Mouse (Mus musculus): ENCODE measurements around the gene Ntpcr. TPM values are rescaled to one million over a fixed set of nuclear protein-coding genes. Genes with fewer than 3 reads are reported as not detected.

Gene Ntpcr
- polyA plus RNA-seq, 1 experiment from 2014 or later, result 34.8 TPM

- H3K36me3 ChIP-seq (ENCODE audit: control insufficient read depth, insufficient read depth, low read length), result no peaks in the 10 kb centered on the region
- H3K4me2 ChIP-seq (ENCODE audit: low read length), result no peak overlapping the region
- 74% methylated on average over 7 of the region's 7 CpGs for WGBS
- H3K4me3 ChIP-seq (ENCODE audit: low read depth, low read length), result no peak overlapping the region
- DNase-seq (ENCODE audit: low spot score), result no peak
- H3K27ac ChIP-seq (ENCODE audit: low read depth), result no peak overlapping the region
- no peak for ATAC-seq (replicated peaks; ENCODE audit: low FRiP score, low TSS enrichment, low read depth)
- no peaks in the 10 kb centered on the region for H3K4me1 ChIP-seq (replicated peaks; ENCODE audit: control insufficient read depth, insufficient read depth, low read length)
- no peaks in the 10 kb centered on the region for H3K27me3 ChIP-seq (replicated peaks; ENCODE audit: control insufficient read depth, insufficient read depth, low read length)
- H3K9ac ChIP-seq (ENCODE audit: low read length), result no peak overlapping the region
- H3K9me3 ChIP-seq (ENCODE audit: control insufficient read depth, low read length), result no peaks in the 10 kb centered on the region
Observed at GRCm38 (mm10) chr8:125773281-125773803, 43.6 kb downstream of the Ntpcr start.

- Histone ChIP-seq H3K9me3 (ENCODE audit: control insufficient read depth, low read length) (no peaks in the 10 kb centered on the region), H3K4me1 (replicated peaks; ENCODE audit: control insufficient read depth, insufficient read depth, low read length) (no peaks in the 10 kb centered on the region), H3K36me3 (ENCODE audit: control insufficient read depth, insufficient read depth, low read length) (no peaks in the 10 kb centered on the region), H3K4me2 (ENCODE audit: low read length) (no peak overlapping the region), H3K9ac (ENCODE audit: low read length) (no peak overlapping the region), H3K4me3 (ENCODE audit: low read depth, low read length) (no peak overlapping the region), H3K27me3 (replicated peaks; ENCODE audit: control insufficient read depth, insufficient read depth, low read length) (no peaks in the 10 kb centered on the region), H3K27ac (ENCODE audit: low read depth) (no peak overlapping the region)
- DNase-seq (ENCODE audit: low spot score) (no peak), ATAC-seq (replicated peaks; ENCODE audit: low FRiP score, low TSS enrichment, low read depth) (no peak)
- 59% methylated on average over 3 of the region's 3 CpGs for WGBS
Observed at GRCm38 (mm10) chr8:125775031-125775430, 45.3 kb downstream of the Ntpcr start.

GRCm38 (mm10) chr8:125776314-125776713 lies 46.6 kb downstream of the Ntpcr start:
- H3K9me3 ChIP-seq (ENCODE audit: control insufficient read depth, low read length), result no peaks in the 10 kb centered on the region
- H3K9ac ChIP-seq (ENCODE audit: low read length), result no peak overlapping the region
- H3K4me1 ChIP-seq (replicated peaks; ENCODE audit: control insufficient read depth, insufficient read depth, low read length), result no peaks in the 10 kb centered on the region
- 92% methylated on average over 3 of the region's 3 CpGs for WGBS
- ATAC-seq (replicated peaks; ENCODE audit: low FRiP score, low TSS enrichment, low read depth) (no peak), DNase-seq (ENCODE audit: low spot score) (no peak)
- H3K27me3 ChIP-seq (replicated peaks; ENCODE audit: control insufficient read depth, insufficient read depth, low read length), result no peaks in the 10 kb centered on the region
- H3K4me2 ChIP-seq (ENCODE audit: low read length), result no peak overlapping the region
- H3K4me3 ChIP-seq (ENCODE audit: low read depth, low read length), result no peak overlapping the region
- no peaks in the 10 kb centered on the region for H3K36me3 ChIP-seq (ENCODE audit: control insufficient read depth, insufficient read depth, low read length)
- H3K27ac ChIP-seq (ENCODE audit: low read depth), result no peak overlapping the region

- no peak overlapping the region for H3K27ac ChIP-seq (ENCODE audit: low read depth)
- DNase-seq (ENCODE audit: low spot score), result no peak
- H3K4me1 ChIP-seq (replicated peaks; ENCODE audit: control insufficient read depth, insufficient read depth, low read length), result no peaks in the 10 kb centered on the region
- no peak overlapping the region for H3K4me3 ChIP-seq (ENCODE audit: low read depth, low read length)
- H3K9ac ChIP-seq (ENCODE audit: low read length), result no peak overlapping the region
- WGBS, result 54% methylated on average over 6 of the region's 6 CpGs
- no peaks in the 10 kb centered on the region for H3K27me3 ChIP-seq (replicated peaks; ENCODE audit: control insufficient read depth, insufficient read depth, low read length)
- H3K36me3 ChIP-seq (ENCODE audit: control insufficient read depth, insufficient read depth, low read length), result no peaks in the 10 kb centered on the region
- no peak for ATAC-seq (replicated peaks; ENCODE audit: low FRiP score, low TSS enrichment, low read depth)
- no peaks in the 10 kb centered on the region for H3K9me3 ChIP-seq (ENCODE audit: control insufficient read depth, low read length)
- H3K4me2 ChIP-seq (ENCODE audit: low read length), result no peak overlapping the region
Observed at GRCm38 (mm10) chr8:125776800-125777199, 47.0 kb downstream of the Ntpcr start.

GRCm38 (mm10) chr8:125777478-125778164 lies 47.9 kb downstream of the Ntpcr start:
- no peak for DNase-seq (ENCODE audit: low spot score)
- Histone ChIP-seq H3K27ac (ENCODE audit: low read depth) (no peak overlapping the region), H3K4me1 (replicated peaks; ENCODE audit: control insufficient read depth, insufficient read depth, low read length) (no peaks in the 10 kb centered on the region), H3K4me2 (ENCODE audit: low read length) (no peak overlapping the region), H3K27me3 (replicated peaks; ENCODE audit: control insufficient read depth, insufficient read depth, low read length) (no peaks in the 10 kb centered on the region), H3K9ac (ENCODE audit: low read length) (no peak overlapping the region), H3K9me3 (ENCODE audit: control insufficient read depth, low read length) (no peaks in the 10 kb centered on the region), H3K36me3 (ENCODE audit: control insufficient read depth, insufficient read depth, low read length) (no peaks in the 10 kb centered on the region), H3K4me3 (ENCODE audit: low read depth, low read length) (no peak overlapping the region)
- ATAC-seq (replicated peaks; ENCODE audit: low FRiP score, low TSS enrichment, low read depth), result no peak
- 55% methylated on average over 12 of the region's 12 CpGs for WGBS

GRCm38 (mm10) chr8:125778919-125779318 lies 49.2 kb downstream of the Ntpcr start:
- no peaks in the 10 kb centered on the region for H3K27me3 ChIP-seq (replicated peaks; ENCODE audit: control insufficient read depth, insufficient read depth, low read length)
- H3K27ac ChIP-seq (ENCODE audit: low read depth), result no peak overlapping the region
- no peaks in the 10 kb centered on the region for H3K36me3 ChIP-seq (ENCODE audit: control insufficient read depth, insufficient read depth, low read length)
- H3K4me1 ChIP-seq (replicated peaks; ENCODE audit: control insufficient read depth, insufficient read depth, low read length), result no peaks in the 10 kb centered on the region
- ATAC-seq (replicated peaks; ENCODE audit: low FRiP score, low TSS enrichment, low read depth) (no peak), DNase-seq (ENCODE audit: low spot score) (no peak)
- no peak overlapping the region for H3K4me3 ChIP-seq (ENCODE audit: low read depth, low read length)
- no peaks in the 10 kb centered on the region for H3K9me3 ChIP-seq (ENCODE audit: control insufficient read depth, low read length)
- no peak overlapping the region for H3K4me2 ChIP-seq (ENCODE audit: low read length)
- H3K9ac ChIP-seq (ENCODE audit: low read length), result no peak overlapping the region
- 90% methylated on average over 5 of the region's 5 CpGs for WGBS

GRCm38 (mm10) chr8:125779656-125780055 lies 49.9 kb downstream of the Ntpcr start:
- WGBS, result 47% methylated on average over 8 of the region's 8 CpGs
- Histone ChIP-seq H3K9me3 (ENCODE audit: control insufficient read depth, low read length) (no peaks in the 10 kb centered on the region), H3K4me1 (replicated peaks; ENCODE audit: control insufficient read depth, insufficient read depth, low read length) (no peaks in the 10 kb centered on the region), H3K9ac (ENCODE audit: low read length) (no peak overlapping the region), H3K27me3 (replicated peaks; ENCODE audit: control insufficient read depth, insufficient read depth, low read length) (no peaks in the 10 kb centered on the region), H3K4me2 (ENCODE audit: low read length) (no peak overlapping the region), H3K36me3 (ENCODE audit: control insufficient read depth, insufficient read depth, low read length) (no peaks in the 10 kb centered on the region), H3K27ac (ENCODE audit: low read depth) (no peak overlapping the region), H3K4me3 (ENCODE audit: low read depth, low read length) (no peak overlapping the region)
- DNase-seq (ENCODE audit: low spot score) (no peak), ATAC-seq (replicated peaks; ENCODE audit: low FRiP score, low TSS enrichment, low read depth) (no peak)

GRCm38 (mm10) chr8:125782161-125782560 lies 52.4 kb downstream of the Ntpcr start:
- Histone ChIP-seq H3K4me3 (ENCODE audit: low read depth, low read length) (no peak overlapping the region), H3K4me1 (replicated peaks; ENCODE audit: control insufficient read depth, insufficient read depth, low read length) (no peaks in the 10 kb centered on the region), H3K27ac (ENCODE audit: low read depth) (no peak overlapping the region), H3K27me3 (replicated peaks; ENCODE audit: control insufficient read depth, insufficient read depth, low read length) (no peaks in the 10 kb centered on the region), H3K9ac (ENCODE audit: low read length) (no peak overlapping the region), H3K4me2 (ENCODE audit: low read length) (no peak overlapping the region), H3K9me3 (ENCODE audit: control insufficient read depth, low read length) (no peaks in the 10 kb centered on the region), H3K36me3 (ENCODE audit: control insufficient read depth, insufficient read depth, low read length) (no peaks in the 10 kb centered on the region)
- ATAC-seq (replicated peaks; ENCODE audit: low FRiP score, low TSS enrichment, low read depth), result 0 out of 2 replicates have a peak, but pooled peaks have one; percentile 28
- 55% methylated on average over 3 of the region's 3 CpGs for WGBS
- no peak for DNase-seq (ENCODE audit: low spot score)

GRCm38 (mm10) chr8:125786886-125787285 lies 57.1 kb downstream of the Ntpcr start:
- Histone ChIP-seq H3K9me3 (ENCODE audit: control insufficient read depth, low read length) (no peaks in the 10 kb centered on the region), H3K36me3 (ENCODE audit: control insufficient read depth, insufficient read depth, low read length) (no peaks in the 10 kb centered on the region), H3K9ac (ENCODE audit: low read length) (no peak overlapping the region), H3K4me1 (replicated peaks; ENCODE audit: control insufficient read depth, insufficient read depth, low read length) (no peaks in the 10 kb centered on the region), H3K27ac (ENCODE audit: low read depth) (no peak overlapping the region), H3K4me3 (ENCODE audit: low read depth, low read length) (no peak overlapping the region), H3K4me2 (ENCODE audit: low read length) (no peak overlapping the region), H3K27me3 (replicated peaks; ENCODE audit: control insufficient read depth, insufficient read depth, low read length) (no peaks in the 10 kb centered on the region)
- DNase-seq (ENCODE audit: low spot score), result no peak
- 65% methylated on average over 7 of the region's 7 CpGs for WGBS
- ATAC-seq (replicated peaks; ENCODE audit: low FRiP score, low TSS enrichment, low read depth), result no peak
